Mouse (Mus musculus) layer of hippocampus, adult 8-10 months (tissue): ENCODE results near the gene Asb18. TPM values are rescaled to one million over a fixed set of nuclear protein-coding genes. Genes with fewer than 3 reads are reported as not detected.

Source experiments
- DNase-seq, 2 experiments: peaks; one replicate each; pipeline ENCODE4 v3.0.0; 2022; ENCODE audit warnings: low spot score in 2 of 2
- total RNA-seq, 4 experiments: library from RNA; stranded (reverse); gene quantifications; 2 replicates each; pipeline ENCODE4 v1.2.4; 2022

Asb18 gene
- total RNA-seq, 4 experiments from 2014 or later = 2.5 to 2.8 (median 2.6) TPM

DNA sequence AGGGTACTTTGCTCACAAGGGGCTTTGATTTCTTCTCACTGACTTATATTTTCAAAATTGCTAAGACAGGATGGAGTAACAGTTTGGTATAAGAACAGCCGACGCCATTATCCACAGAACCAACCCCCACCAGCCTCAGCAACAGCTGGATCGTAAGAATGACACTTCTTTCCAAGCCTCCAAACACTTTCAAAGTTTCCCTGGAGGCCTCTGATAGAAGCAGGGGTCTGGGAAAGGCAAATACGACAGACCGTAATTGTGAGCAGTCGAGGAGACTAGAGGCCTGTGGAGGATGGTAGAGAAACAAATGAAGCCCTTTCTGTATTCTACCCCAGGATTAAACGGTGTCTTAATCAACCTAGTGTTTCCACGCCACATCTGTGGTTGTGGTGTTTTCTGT, 42.6 kb downstream of the Asb18 start:
- no peak for DNase-seq

DNA sequence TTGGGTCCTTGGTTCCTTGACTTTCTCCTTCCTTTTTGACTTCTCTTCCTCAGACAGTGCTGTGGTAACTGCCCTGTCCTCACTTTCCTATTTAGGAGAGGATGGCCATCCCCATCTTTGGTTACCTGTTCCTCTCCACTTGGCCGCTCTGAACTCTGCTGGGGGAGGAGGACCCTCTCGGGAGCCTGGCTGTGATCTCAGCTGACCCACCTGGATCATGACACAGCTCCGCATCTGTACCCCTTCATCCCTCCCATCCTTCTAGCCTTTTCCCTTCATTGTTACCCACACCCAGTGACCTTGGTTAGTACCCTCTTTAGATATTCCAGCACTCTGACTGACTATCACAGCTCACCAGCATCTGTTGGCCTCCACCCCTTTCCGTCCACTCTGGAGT, 44.8 kb downstream of the Asb18 start:
- no peak for DNase-seq

DNA sequence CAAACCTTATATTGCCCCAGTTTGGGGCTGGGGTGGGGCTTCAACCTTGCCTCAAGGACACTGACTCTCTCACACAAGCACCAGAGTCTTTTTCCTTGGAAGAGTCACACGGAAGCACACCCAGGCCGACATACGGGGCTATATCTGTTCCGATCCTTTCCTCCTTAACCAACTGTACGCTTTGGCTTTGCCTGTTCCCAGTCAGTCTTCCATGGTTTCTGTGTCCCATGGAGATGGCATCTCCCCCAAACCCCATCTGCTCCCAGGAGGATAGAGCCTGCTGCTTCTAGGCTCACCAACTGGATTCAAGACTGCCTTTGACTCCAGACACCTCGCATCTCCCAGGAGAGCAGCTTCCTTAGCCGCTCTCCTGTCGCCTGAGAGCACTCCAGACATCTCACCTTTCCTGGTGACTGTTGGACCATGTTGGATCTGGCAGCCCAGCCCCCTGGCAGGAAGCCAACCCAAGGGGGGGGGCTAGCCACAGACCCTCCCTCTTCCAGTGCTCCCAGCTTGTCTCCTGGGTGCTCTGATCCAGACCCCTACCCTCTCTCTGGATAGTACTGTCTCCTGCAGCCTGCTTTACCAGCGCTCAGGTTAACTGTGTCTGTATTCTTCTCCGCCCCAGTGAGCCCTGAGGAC, 45.3 kb downstream of the Asb18 start:
- DNase-seq = no peak

DNA sequence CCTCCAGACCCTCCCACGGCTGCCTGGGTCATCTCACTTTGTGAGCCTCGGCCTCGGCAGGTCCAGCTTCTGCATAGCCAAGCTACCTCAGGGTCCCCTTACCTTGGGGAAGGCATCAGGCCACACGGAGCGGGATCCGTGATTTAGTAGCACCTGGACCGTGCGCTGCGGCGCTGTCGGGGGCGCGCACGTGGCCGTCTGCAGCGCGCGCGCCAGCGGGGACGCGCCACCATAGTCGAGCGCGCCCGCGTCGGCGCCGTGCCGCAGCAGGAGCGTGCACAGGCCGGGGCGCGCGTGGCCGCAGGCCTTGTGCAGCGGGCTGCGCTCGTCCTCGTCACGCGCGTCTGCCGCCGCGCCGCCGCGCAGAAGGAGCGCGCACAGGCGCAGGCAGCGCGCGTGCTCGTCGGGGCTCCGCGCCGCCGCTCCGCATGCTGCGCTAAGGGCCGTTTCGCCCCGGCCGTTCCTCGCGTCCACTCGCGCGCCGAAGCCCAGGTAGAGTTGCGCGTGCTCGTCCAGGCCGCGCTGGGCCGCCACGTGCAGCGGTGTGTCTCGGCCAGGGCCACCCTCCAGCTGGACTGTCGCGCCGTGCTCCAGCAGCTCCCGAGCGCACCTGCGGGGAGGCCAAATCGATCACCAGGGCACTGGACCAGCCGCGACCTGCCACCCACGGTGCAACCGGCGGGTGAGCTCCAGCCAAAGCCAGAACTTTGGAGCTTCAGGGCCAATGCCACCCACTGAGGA, 46.2 kb downstream of the Asb18 start:
- DNase-seq = peak in 1 of 2 experiments; percentile 39

DNA sequence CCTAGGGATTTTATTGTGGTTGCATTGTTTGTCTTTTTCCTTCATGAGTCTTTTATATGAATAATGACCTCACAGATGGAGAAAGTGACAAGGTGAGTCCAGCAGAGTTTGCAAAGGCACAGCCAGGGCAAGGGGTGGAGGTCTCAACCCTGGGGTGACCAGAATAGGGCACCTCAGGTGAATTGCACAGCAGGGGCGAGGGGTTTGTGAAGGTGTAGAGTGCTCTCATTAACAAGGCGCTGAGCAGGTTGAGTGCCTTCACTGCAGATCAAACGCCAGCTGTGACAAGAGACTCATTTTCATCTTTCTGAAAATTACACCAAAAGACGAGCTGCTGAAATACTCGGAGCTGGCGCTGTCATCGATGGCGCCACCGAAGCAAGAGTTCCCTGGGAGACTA, 46.9 kb downstream of the Asb18 start:
- no peak for DNase-seq

DNA sequence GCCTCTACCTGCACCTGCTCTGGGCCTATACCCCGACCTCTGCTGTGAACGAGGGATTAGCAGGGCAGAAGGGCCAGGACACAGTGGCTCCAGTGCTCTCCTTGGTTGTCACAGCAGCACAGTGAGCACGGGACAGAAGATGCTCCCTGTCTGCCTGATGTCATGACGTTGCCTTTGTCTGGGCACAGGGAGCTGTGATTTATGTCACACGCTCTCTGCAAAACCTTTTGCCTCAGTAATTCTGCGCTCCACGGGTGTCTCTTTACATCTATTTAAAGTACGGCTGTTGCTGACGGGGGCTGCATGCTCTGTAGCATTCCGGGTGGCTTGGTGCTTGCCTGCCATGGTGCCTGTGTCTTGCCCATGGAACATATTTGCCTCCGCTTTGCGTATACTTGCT, 50.0 kb downstream of the Asb18 start:
- DNase-seq = no peak

DNA sequence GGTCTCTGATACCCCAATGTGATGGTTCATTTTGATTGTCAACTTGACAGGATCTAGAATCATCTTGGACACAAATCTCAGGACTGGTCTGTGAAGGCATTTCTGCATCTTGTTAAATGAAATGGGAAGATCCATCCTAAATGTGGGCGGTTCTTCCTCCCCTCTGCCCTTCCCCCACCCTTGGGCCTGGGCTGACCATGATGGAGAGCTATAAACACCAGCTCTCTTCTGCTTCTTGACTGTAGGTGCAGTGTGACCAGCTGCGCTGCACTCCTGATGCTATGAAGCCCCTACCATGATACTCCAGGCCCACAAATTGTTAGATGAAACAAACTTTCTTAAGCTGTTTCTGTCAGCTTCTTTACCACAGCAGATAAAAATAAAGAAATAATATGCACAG, 51.2 kb downstream of the Asb18 start:
- DNase-seq = no peak

DNA sequence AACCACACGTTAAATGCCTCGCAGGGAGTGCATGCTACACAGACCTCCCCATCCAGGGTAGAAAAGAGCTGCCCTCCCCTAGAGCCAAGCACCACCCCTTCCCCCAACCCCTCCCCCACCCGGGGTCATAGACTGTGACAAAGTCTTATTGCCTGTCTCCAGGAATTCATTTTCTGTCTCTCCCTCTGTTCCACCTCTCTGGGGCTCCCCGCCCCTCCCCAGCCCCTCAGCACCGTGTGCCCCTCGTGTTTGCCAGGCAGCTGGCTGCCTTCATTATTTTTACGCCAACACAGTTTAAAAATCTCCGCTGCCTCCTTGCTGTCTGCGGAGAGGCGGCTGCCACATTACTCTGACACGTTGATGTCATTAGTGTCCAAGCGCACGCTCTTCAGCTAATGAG, 52.4 kb downstream of the Asb18 start:
- no peak for DNase-seq

DNA sequence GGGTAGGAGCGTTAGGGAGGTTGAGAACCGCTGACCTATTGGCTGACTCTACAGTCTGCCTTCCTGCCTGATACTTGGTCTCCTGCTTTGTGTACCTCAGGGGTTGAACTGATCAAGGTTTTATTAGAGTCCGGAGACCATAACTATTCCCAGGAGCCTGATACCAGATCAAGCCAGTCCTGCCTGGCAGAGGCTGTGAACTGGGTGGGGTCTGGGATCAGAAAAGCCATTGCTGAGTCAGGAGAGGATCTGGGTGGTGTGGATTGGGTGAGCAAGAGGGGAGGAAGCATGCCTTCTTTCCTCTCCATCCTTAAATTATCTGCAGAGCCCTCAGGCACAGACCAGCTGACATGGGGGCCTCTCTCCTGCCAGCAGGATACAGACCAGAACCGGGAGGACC, 55.1 kb downstream of the Asb18 start:
- DNase-seq = no peak

DNA sequence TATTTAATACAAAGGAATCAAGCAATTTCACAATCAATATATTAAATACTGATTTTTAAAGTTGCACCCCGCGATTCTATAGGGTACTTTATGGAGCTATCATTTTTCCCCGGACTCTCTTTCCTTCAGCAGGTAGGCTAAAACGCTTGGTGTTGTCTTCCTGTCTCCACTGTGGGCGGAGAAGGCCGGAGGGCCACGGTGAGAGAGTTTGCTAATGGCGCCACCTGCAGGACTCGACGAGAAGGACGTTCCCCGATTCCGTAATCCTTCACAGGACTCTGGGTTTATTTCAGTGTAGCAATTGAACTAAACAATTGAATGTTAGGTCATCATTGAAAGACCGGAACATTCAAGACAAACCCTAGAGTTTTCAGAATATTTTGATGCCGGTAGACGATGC, 71.3 kb downstream of the Asb18 start:
- peak in 1 of 2 experiments; percentile 68 for DNase-seq

DNA sequence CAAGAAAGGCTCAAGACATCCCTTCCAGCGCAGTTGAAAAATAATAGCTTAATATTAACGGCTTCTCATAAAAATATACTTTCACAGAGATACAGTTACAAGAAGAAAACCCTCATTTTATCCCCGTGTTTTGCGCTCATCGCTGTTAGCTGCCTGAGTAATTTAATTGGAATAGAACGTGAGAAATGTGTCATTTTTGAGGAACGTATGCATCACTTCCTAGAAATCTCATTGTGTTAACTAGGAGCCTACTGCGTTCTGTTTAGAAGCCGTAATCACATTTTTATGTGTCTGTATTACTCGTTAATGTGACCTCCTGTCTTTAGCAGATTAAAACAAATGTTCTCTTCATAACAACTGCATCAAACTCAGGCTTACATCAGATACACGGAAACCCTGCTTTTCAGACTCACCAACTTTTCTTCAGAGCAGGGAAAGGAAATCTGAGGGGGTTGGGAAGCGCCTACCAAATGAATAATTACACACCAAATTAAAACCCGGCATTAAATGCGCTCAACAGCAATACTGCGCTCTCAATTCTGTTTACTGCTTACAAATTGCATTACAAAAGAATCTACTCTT, 72.0 kb downstream of the Asb18 start:
- no peak for DNase-seq

DNA sequence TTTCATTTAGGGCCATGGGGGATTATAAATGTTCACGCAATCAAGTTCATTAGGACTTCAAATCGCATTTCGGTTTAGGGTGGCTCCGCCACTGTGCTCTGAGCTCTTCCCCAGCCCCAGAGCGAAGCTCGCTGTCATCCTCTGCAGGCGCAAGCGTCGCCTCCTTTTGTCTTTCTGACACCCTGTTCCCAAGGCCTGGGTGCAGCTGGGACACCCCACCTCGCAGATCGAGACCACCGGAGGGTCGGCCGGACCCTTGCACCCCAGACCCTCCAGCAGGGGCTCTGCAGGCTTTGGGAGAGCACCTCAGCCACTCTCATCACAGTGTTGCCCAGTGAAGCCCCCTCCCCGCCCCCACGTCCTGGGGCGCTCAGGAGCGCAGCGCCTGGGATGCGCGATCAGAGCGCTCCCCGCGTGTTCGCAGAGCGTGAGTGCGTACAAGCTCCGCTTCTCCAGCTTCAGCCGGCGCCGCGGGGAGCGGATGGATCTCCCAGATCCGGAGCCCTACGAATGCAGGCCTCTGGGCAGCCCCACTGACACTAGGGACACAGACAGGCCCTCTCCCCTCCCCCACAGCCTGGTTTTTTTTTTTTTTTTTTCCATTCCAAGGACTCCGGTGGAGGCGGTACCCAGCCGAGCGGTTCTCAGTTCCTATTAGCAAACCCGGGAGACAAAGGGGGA, 72.6 kb downstream of the Asb18 start:
- no peak for DNase-seq

DNA sequence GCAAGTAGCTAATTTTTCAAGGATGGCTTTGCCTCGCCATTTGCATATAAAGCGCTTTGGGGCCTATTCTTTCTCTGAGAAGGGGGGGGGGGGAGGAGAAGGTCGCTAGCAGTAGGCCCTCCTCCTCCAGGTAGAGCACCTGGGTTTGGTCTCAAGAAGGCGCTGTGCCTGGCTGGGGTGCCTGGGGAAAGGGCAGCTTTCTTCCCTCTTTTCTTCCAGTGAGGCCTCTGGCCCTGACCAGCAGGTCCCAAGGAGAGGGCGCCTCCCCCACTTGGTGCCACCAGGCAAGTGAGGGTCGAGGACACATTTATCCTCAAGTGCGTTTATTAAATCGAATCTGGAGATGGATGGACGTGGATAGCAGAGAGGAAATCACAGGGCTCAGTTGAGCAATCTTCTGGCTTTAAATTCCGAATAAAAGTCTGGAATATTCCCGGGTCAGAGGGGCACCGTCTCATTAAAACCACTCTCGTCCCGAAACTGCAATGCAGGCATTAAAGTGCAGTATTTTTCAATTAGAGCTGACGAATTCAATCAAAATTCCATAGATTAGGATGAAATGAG, 73.4 kb downstream of the Asb18 start:
- DNase-seq = no peak

DNA sequence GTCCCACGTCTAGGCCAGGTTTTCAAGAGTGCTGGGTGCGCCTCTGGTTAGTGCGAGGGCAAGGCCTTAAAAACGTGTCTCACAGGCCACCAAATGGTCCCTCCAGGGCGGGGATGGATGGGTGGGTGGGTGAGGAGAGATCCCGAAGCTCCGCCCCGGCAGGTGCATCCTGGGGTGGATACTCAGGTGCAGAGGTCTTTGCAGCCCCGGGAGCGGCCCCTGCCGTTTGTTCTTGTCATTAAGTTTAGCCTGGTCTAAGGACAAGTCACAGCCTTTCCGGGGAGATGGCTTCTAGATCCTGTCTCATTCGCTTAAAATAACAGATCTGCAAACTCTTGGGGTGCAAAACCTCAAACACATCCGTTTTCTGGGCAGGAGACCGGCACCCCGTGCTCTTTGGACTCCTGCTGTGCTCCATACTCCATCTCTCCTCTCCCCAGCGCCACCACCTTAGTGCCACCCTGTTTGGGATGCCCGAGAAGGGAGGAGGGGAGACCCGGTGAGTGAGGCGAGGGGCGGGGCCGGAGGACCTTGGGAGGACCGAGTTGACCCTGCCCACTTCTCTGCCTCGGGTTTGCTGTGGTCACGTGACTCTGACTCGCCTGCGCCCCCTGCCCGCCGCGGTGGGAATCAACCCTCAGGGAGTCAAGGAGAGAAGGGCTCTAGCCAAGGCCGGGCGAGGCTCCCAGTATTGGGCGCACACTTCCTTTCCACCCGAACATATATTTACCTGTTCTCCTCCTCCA, 74.3 kb downstream of the Asb18 start:
- peak in 1 of 2 experiments; percentile 19 for DNase-seq

DNA sequence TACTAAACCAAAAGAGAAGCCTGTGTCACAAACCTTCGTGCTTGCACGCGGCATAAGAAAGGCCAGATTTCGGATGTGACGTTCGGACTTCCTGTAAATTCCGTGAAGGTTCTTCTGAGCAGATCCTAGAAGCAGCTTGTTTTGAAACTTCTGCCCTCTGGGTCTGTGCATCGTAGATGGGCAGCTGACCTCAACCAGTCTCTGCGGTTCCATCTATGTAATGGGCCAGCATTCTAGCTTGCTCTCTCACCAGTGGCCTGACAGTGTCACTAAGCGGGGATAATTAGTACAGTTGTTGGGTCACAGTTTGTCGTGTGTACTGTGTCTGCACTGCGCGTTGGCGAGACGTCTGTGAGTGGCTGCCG, 74.9 kb downstream of the Asb18 start:
- DNase-seq = no peak

DNA sequence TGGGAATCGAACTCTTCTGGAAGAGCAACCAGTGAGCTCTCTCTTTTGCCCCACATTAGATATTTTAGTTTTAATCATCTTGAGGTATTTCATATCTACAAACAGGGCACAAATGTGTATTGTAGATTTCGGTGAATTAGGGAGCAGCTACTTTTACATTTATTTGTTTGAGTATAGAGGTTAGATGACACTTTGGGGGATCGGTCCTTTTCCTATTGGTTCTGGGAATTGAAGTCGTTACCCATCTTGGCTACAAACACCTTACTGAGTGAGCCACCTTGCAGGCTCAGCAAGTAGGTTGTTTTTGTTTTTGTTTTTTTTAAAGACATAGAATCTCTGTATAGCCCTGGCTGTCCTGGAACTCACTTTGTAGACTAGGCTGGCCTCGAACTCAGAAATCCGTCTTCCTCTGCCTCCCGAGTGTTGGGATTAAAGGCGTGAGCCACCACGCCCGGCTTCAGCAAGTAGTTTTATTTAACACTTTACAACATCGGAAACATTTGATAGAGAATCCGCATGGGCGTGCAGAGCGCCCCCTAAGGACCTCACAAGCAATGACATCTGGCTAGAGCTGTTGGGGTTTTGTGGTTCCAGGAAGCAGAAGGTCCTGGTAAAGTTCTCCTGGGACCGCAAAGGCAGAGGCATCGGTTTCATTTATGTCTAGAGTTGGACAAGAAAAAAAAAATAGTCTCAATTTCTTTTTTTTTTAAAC, 75.4 kb downstream of the Asb18 start:
- no peak for DNase-seq

DNA sequence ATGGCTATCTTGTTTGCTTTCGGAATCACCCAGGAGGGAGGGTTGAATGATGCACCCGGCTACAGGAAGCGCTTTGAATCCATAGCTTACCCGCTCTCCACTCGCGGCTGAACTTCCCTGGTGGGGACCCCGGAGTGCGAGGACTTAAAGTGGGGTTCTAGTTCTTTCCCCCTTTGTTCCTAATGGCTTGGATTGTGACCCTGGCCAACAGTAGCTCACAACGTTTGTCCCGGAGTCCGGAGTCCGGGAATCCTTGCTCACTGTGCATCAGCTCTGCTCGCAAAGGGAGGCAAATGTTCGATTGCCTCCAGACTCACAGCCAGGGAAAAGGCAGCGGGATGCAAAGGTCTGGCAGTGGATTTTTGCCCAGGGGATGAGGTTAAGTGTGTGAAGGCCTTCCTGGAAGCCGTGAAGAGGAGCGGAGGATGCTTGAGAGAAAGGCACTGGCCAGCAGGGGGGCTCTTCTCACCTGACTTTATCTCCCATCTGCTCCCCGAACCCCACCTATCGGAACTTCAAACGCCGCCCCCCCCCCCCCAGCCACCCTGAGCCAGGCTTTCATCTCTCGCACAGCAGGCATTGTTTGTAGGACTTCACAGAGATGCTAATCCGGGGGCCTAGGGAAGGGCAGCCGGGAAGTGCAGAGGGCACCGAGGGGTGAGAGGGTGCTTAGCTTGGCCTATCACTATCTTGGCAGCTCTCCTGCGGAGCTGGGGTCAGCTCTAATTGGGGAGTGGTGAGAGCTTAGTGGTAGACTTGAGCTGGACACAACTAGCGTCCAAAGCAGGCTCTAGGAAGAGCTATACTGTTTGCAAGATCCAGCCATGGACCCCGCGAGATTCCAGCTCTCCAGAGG, 78.7 kb downstream of the Asb18 start:
- DNase-seq = no peak

DNA sequence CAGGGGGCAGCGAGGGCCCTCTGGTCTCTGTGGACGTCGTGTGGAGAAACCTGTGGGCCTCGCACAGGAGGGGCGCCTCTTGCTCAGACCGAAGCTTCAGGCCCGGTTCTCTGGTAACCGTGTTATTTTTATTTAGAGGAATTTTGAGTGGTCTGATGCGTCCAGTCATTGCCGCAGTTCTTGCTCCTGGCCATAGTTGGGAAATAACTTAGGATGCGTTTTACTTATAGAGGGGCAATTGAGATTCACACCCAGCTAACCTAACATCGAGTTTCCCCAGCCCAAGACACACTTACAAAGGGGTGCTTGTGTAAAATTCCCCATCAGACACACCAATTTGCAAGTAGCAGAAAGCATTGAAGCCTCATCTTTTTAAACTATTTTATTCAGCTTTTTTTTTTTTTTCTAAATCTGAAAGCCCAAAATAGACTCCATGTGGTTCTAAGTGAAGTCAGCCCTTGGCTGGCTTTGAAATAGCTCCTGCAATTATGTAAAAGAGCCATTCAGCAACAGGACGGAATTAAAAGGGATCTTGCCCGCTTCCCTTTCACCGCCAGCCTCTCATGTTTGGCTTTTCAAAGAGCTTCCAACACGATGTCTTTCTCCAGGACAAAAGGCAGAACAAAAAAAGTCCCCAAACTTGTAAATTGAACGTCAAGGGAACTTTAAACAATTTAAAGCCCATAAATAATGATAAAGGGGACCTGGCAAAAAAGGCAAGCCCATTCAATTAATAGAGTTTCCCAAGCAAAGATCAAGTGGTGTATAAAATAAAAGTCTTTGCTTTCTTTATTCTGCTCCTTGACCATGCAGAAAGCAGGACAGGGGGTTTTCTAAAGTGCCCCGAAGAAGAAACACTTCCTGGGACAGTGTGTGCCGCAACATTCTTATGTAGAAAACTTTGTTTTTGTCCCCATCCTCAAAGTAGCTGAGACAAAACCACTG, 79.9 kb downstream of the Asb18 start:
- DNase-seq = no peak

DNA sequence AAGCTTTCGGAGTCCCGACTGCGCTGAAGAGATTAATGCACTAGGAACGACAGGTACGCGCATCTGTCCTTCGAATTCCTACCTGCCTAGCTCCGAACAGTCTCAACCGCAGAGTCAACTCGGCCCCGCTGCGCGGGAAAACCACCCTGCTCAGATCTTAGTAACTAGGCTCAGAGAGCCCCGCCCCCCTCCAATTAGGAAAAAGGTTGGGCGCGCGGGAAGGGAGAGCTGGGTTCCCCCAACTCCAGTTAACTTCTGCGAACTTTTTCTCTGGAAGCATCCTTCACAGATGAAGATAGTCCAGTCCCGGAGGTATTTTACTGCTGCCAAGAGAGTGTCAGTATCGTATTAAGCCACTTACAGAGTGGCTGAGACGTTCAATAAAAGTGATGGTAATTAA, 80.7 kb downstream of the Asb18 start:
- no peak for DNase-seq
